8 mouse cellular contexts compared by ENCODE assay signal in genomic region chr2:163994977-163995862, GRCm38 (mm10). TPM values are rescaled to one million over a fixed set of nuclear protein-coding genes. Genes with fewer than 3 reads are reported as not detected.
DNase-seq lines count a peak whose midpoint lies in the region; ATAC-seq and TF ChIP-seq lines count a peak whose summit lies in the region.

No protein-coding gene starts in this region.

- H3K9ac ChIP-seq in heart, embryonic 16.5 days (ENCODE audit: low read length) = peak overlapping the region; percentile 98
- peak overlapping the region; percentile 96 for H3K9ac ChIP-seq in liver, postnatal 0 days (replicated peaks)
- peak overlapping the region; percentile 97 for H3K9ac ChIP-seq in neural tube, embryonic 13.5 days

- H3K4me2 ChIP-seq in heart, embryonic 16.5 days (ENCODE audit: low read depth, low read length) = peak overlapping the region; percentile 89
- peak overlapping the region; percentile 95 for H3K4me2 ChIP-seq in liver, postnatal 0 days (ENCODE audit: low read depth, low read length)
- H3K4me2 ChIP-seq in neural tube, embryonic 13.5 days = peak overlapping the region; percentile 77

- no peaks in the 10 kb centered on the region for H3K27me3 ChIP-seq in forebrain, embryonic 10.5 days (ENCODE audit: poor library complexity, severe bottlenecking)
- H3K27me3 ChIP-seq in heart, embryonic 16.5 days (ENCODE audit: control insufficient read depth, insufficient read depth, low read length) = no peaks in the 10 kb centered on the region; the same call in 1 of the 2 replicates
- H3K27me3 ChIP-seq in liver, postnatal 0 days (ENCODE audit: insufficient read depth, low read length) = no peaks in the 10 kb centered on the region
- H3K27me3 ChIP-seq in neural tube, embryonic 13.5 days = no peaks in the 10 kb centered on the region

- TF ChIP-seq CTCF in liver, postnatal 0 days (IDR thresholded peaks at IDR 0.05; ENCODE audit: low read depth) = no peak

- no peak for TF ChIP-seq EP300 in liver, postnatal 0 days (IDR thresholded peaks at IDR 0.05; ENCODE audit: low read depth)

- peaks cover 31% of the 10 kb centered on the region for H3K4me1 ChIP-seq in forebrain, embryonic 10.5 days
- H3K4me1 ChIP-seq in heart, embryonic 16.5 days (ENCODE audit: control insufficient read depth, insufficient read depth, low read length) = peaks cover 22% of the 10 kb centered on the region
- H3K4me1 ChIP-seq in liver, postnatal 0 days (ENCODE audit: insufficient read depth) = peaks cover 18% of the 10 kb centered on the region
- peaks cover 53% of the 10 kb centered on the region for H3K4me1 ChIP-seq in neural tube, embryonic 13.5 days (replicated peaks)

- ATAC-seq in heart, embryonic 16.5 days (replicated peaks; ENCODE audit: extremely low read depth, insufficient read depth, low FRiP score) = peak; percentile 99
- ATAC-seq in liver, postnatal 0 days = peak; percentile 99
- peak; percentile 99 for ATAC-seq in neural tube, embryonic 13.5 days (ENCODE audit: low read depth)

- no peaks in the 10 kb centered on the region for H3K9me3 ChIP-seq in forebrain, embryonic 10.5 days
- no peaks in the 10 kb centered on the region for H3K9me3 ChIP-seq in heart, embryonic 16.5 days (replicated peaks; ENCODE audit: control insufficient read depth, low read length)
- H3K9me3 ChIP-seq in liver, postnatal 0 days (ENCODE audit: low read length) = no peaks in the 10 kb centered on the region
- no peaks in the 10 kb centered on the region for H3K9me3 ChIP-seq in neural tube, embryonic 13.5 days

- H3K27ac ChIP-seq in forebrain, embryonic 10.5 days = peak overlapping the region; percentile 94
- H3K27ac ChIP-seq in heart, embryonic 16.5 days (ENCODE audit: low read length) = peak overlapping the region; percentile 97
- peak overlapping the region; percentile 97 for H3K27ac ChIP-seq in liver, postnatal 0 days (ENCODE audit: low read depth)
- H3K27ac ChIP-seq in neural tube, embryonic 13.5 days (replicated peaks) = peak overlapping the region; percentile 96

- under 1% methylated on average over 78 of the region's 79 CpGs for WGBS in forebrain, embryonic 10.5 days
- WGBS in heart, embryonic 16.5 days = under 1% methylated on average over 77 of the region's 79 CpGs
- WGBS in liver, postnatal 0 days (ENCODE audit: insufficient replicate concordance) = under 1% methylated on average over 64 of the region's 79 CpGs
- under 1% methylated on average over 66 of the region's 79 CpGs for WGBS in neural tube, embryonic 13.5 days

- peak; percentile 99 for DNase-seq in ES-CJ7 (ENCODE audit: low read depth, low spot score)
- peak; percentile 89 for DNase-seq in c-Kit-negative CD71-positive TER-119-positive erythroid progenitor cells, embryonic 14.5 days (ENCODE audit: low read depth, low spot score)
- DNase-seq in forebrain, embryonic 10.5 days (ENCODE audit: extremely low spot score, low spot score) = peak; percentile 95
- peak; percentile 70 to 97 for DNase-seq in kidney, postnatal 4 days
- peak; percentile 94 for DNase-seq in liver, postnatal 0 days
- DNase-seq in telencephalon, adult 2 months (ENCODE audit: low read depth, low spot score) = peak; percentile 98

- peaks cover 29% of the 10 kb centered on the region for H3K36me3 ChIP-seq in forebrain, embryonic 10.5 days (replicated peaks)
- peaks cover 3% of the 10 kb centered on the region; the same call in 1 of the 2 replicates for H3K36me3 ChIP-seq in heart, embryonic 16.5 days (ENCODE audit: control insufficient read depth, insufficient read depth)
- peaks cover 7% of the 10 kb centered on the region; the same call in 1 of the 2 replicates for H3K36me3 ChIP-seq in liver, postnatal 0 days (replicated peaks; ENCODE audit: insufficient read depth, low read length)
- peaks cover 5% of the 10 kb centered on the region; the same call in 1 of the 2 replicates for H3K36me3 ChIP-seq in neural tube, embryonic 13.5 days

- peak overlapping the region; percentile 98 for H3K4me3 ChIP-seq in forebrain, embryonic 10.5 days
- peak overlapping the region; percentile 98 for H3K4me3 ChIP-seq in heart, embryonic 16.5 days (ENCODE audit: low read length)
- peak overlapping the region; percentile 91 for H3K4me3 ChIP-seq in liver, postnatal 0 days (ENCODE audit: low read depth, low read length)
- H3K4me3 ChIP-seq in neural tube, embryonic 13.5 days = peak overlapping the region; percentile 99

RNA-seq across cellular contexts. Expression of gene Ywhab, which starts 0.5 kb away (rescaled TPM):
- 308 and 317 TPM in 2 replicates for polyA plus RNA-seq in forebrain, embryonic 10.5 days (2016; fragmentation: Nextera tagmentation; extraction: Ambion mirVana)
- polyA plus RNA-seq in heart, embryonic 16.5 days (2015; fragmentation: Nextera tagmentation; extraction: Ambion mirVana) = 198 TPM in 2 replicates
- polyA plus RNA-seq in liver, postnatal 0 days (2015; fragmentation: Nextera tagmentation; extraction: Ambion mirVana) = 81.1 and 85.8 TPM in 2 replicates
- polyA plus RNA-seq in neural tube, embryonic 13.5 days (2015; fragmentation: Nextera tagmentation; extraction: Ambion mirVana) = 455 and 477 TPM in 2 replicates

RNA-seq across cellular contexts. Expression of gene Pabpc1l, which starts 30.0 kb away (rescaled TPM):
- 1.5 and 1.6 TPM in 2 replicates for polyA plus RNA-seq in forebrain, embryonic 10.5 days (2016; fragmentation: Nextera tagmentation; extraction: Ambion mirVana)
- polyA plus RNA-seq in heart, embryonic 16.5 days (2015; fragmentation: Nextera tagmentation; extraction: Ambion mirVana) = 0.57 and 0.80 TPM in 2 replicates
- polyA plus RNA-seq in liver, postnatal 0 days (2015; fragmentation: Nextera tagmentation; extraction: Ambion mirVana) = 0.46 and 0.63 TPM in 2 replicates
- polyA plus RNA-seq in neural tube, embryonic 13.5 days (2015; fragmentation: Nextera tagmentation; extraction: Ambion mirVana) = 1.2 and 1.7 TPM in 2 replicates

Comparison
In these comparisons a context has a peak if more than half of its experiments do, and no peak if none do; other contexts are left out.
1. Peak in every context shown above with its lines: DNase-seq, ATAC-seq, H3K4me3 ChIP-seq and H3K27ac ChIP-seq.